Mouse (Mus musculus): ENCODE data around the gene Pik3r2.

Pik3r2 gene

GRCm38 (mm10) chr8:70772890-70773289 lies 3.6 kb downstream of the Pik3r2 start:
- DNase-seq (ENCODE audit: low read depth), result no peak

GRCm38 (mm10) chr8:70772075-70772474 lies 4.4 kb downstream of the Pik3r2 start:
- DNase-seq (ENCODE audit: low read depth), result no peak

GRCm38 (mm10) chr8:70771217-70771616 lies 5.3 kb downstream of the Pik3r2 start:
- no peak for DNase-seq (ENCODE audit: low read depth)

- no peak for DNase-seq (ENCODE audit: low read depth)
These were observed 5.8 kb downstream of the Pik3r2 start for GRCm38 (mm10) chr8:70770748-70771147.

- DNase-seq (ENCODE audit: low read depth), result no peak
These were observed 6.7 kb downstream of the Pik3r2 start for GRCm38 (mm10) chr8:70769858-70770257.

GRCm38 (mm10) chr8:70769359-70769758 lies 7.2 kb downstream of the Pik3r2 start:
- DNase-seq (ENCODE audit: low read depth), result peak; percentile 94

GRCm38 (mm10) chr8:70768956-70769355 lies 7.6 kb downstream of the Pik3r2 start:
- DNase-seq (ENCODE audit: low read depth), result no peak

- no peak for DNase-seq (ENCODE audit: low read depth)
These were observed 8.2 kb downstream of the Pik3r2 start for GRCm38 (mm10) chr8:70768231-70768776.

GRCm38 (mm10) chr8:70767503-70767902 lies 9.0 kb downstream of the Pik3r2 start:
- DNase-seq (ENCODE audit: low read depth), result no peak

GRCm38 (mm10) chr8:70766571-70767440 lies 9.7 kb downstream of the Pik3r2 start:
- DNase-seq (ENCODE audit: low read depth), result peak; percentile 66

GRCm38 (mm10) chr8:70765838-70766570 lies 10.5 kb downstream of the Pik3r2 start:
- DNase-seq (ENCODE audit: low read depth), result no peak

- no peak for DNase-seq (ENCODE audit: low read depth)
These were observed 11.2 kb downstream of the Pik3r2 start for GRCm38 (mm10) chr8:70765329-70765728.

GRCm38 (mm10) chr8:70764676-70765075 lies 11.8 kb downstream of the Pik3r2 start:
- DNase-seq (ENCODE audit: low read depth), result no peak

- peak; percentile 89 for DNase-seq (ENCODE audit: low read depth)
These were observed 12.5 kb downstream of the Pik3r2 start for GRCm38 (mm10) chr8:70764026-70764425.

- DNase-seq (ENCODE audit: low read depth), result no peak
These were observed 13.2 kb downstream of the Pik3r2 start for GRCm38 (mm10) chr8:70763354-70763753.

- no peak for DNase-seq (ENCODE audit: low read depth)
These were observed 14.4 kb downstream of the Pik3r2 start for GRCm38 (mm10) chr8:70762118-70762517.

- DNase-seq (ENCODE audit: low read depth), result peak; percentile 99
These were observed 15.6 kb downstream of the Pik3r2 start, which contains the start of gene Mpv17l2 for GRCm38 (mm10) chr8:70760775-70761406. Gene Mpv17l2, minus strand, starts transcription at chr8:70760946.

- DNase-seq (ENCODE audit: low read depth), result no peak
These were observed 16.2 kb downstream of the Pik3r2 start for GRCm38 (mm10) chr8:70760350-70760749.

GRCm38 (mm10) chr8:70758616-70759561 lies 17.6 kb downstream of the Pik3r2 start:
- DNase-seq (ENCODE audit: low read depth), result no peak

GRCm38 (mm10) chr8:70758308-70758615 lies 18.3 kb downstream of the Pik3r2 start:
- no peak for DNase-seq (ENCODE audit: low read depth)
